12 mouse cellular contexts compared by ENCODE assay signal in genomic region chr6:125061493-125061892, GRCm38 (mm10). TPM values are rescaled to one million over a fixed set of nuclear protein-coding genes. Genes with fewer than 3 reads are reported as not detected.
DNase-seq lines count a peak whose midpoint lies in the region; ATAC-seq lines count a peak whose summit lies in the region.
"Had no signal": no experiment of that assay in that cellular context is flagged by ENCODE, and none has a peak within 500 bp of the region (broad histone marks: within the 10 kb centered on the region; RNA-seq: fewer than 3 reads in every experiment).

No protein-coding gene starts in this region.

- no peak overlapping the region for H3K4me3 ChIP-seq in heart, embryonic 14.5 days (ENCODE audit: control insufficient read depth in 1 of 2, insufficient read depth in 1 of 2, low read depth in 1 of 2, low read length in 2 of 2)
- no peak overlapping the region for H3K4me3 ChIP-seq in lung, embryonic 16.5 days (ENCODE audit: low read length)
- H3K4me3 ChIP-seq in embryonic facial prominence, embryonic 12.5 days, result no peak overlapping the region
- H3K4me3 ChIP-seq in neural tube, embryonic 12.5 days, result no peak overlapping the region
- H3K4me3 ChIP-seq: midbrain, embryonic 10.5 days had no signal

- H3K9me3 ChIP-seq in heart, embryonic 14.5 days (ENCODE audit: control insufficient read depth, low read length), result no peaks in the 10 kb centered on the region
- no peaks in the 10 kb centered on the region for H3K9me3 ChIP-seq in lung, embryonic 16.5 days (ENCODE audit: control insufficient read depth, low read length)
- no peaks in the 10 kb centered on the region for H3K9me3 ChIP-seq in embryonic facial prominence, embryonic 12.5 days
- H3K9me3 ChIP-seq in neural tube, embryonic 12.5 days, result no peaks in the 10 kb centered on the region
- H3K9me3 ChIP-seq: midbrain, embryonic 10.5 days had no signal

- H3K27me3 ChIP-seq in heart, embryonic 14.5 days (ENCODE audit: control insufficient read depth, insufficient read depth, low read length), result peaks cover 9% of the 10 kb centered on the region; the same call in 1 of the 2 replicates
- H3K27me3 ChIP-seq in lung, embryonic 16.5 days (ENCODE audit: control insufficient read depth, insufficient read depth, low read depth, low read length), result no peaks in the 10 kb centered on the region
- no peaks in the 10 kb centered on the region for H3K27me3 ChIP-seq in embryonic facial prominence, embryonic 12.5 days
- no peaks in the 10 kb centered on the region for H3K27me3 ChIP-seq in neural tube, embryonic 12.5 days (replicated peaks)
- H3K27me3 ChIP-seq: Patski had no signal

- H3K4me1 ChIP-seq in heart, embryonic 14.5 days (ENCODE audit: control insufficient read depth in 2 of 2, insufficient read depth in 2 of 2, low read length in 2 of 2), result peaks cover 6 to 12% of the 10 kb centered on the region in 2 experiments; a peak in 3 of 4 replicates
- peaks cover 2% of the 10 kb centered on the region; the same call in 1 of the 2 replicates for H3K4me1 ChIP-seq in lung, embryonic 16.5 days (replicated peaks; ENCODE audit: control insufficient read depth, insufficient read depth, low read length)
- H3K4me1 ChIP-seq in embryonic facial prominence, embryonic 12.5 days, result peaks cover 6% of the 10 kb centered on the region; the same call in 1 of the 2 replicates
- H3K4me1 ChIP-seq in neural tube, embryonic 12.5 days, result 0 out of 2 replicates have a peak, but pooled peaks cover 3% of the 10 kb centered on the region

- 0 out of 2 replicates have a peak overlapping the region, but pooled peaks have one; percentile 16 for H3K9ac ChIP-seq in heart, embryonic 14.5 days (ENCODE audit: low read length)
- H3K9ac ChIP-seq in lung, embryonic 16.5 days (ENCODE audit: low read length), result no peak overlapping the region; the same call in 1 of the 2 replicates
- 0 out of 2 replicates have a peak overlapping the region, but pooled peaks have one; percentile 0 for H3K9ac ChIP-seq in embryonic facial prominence, embryonic 12.5 days
- H3K9ac ChIP-seq in neural tube, embryonic 12.5 days, result no peak overlapping the region

- no peak for DNase-seq in heart, postnatal 10 days
- DNase-seq in lung, postnatal 25 days (ENCODE audit: low spot score), result no peak
- no peak for DNase-seq in adrenal gland, postnatal 14 days
- no peak for DNase-seq in frontal cortex, postnatal 14 days (ENCODE audit: low spot score in 2 of 2)
- DNase-seq: cerebellum, postnatal 36 days; gastrocnemius, postnatal 14 days had no signal

- 0 out of 2 replicates have a peak overlapping the region, but pooled peaks have one; percentile 4 for H3K4me2 ChIP-seq in heart, embryonic 14.5 days (ENCODE audit: low read length)
- no peak overlapping the region for H3K4me2 ChIP-seq in lung, embryonic 16.5 days (ENCODE audit: low read depth, low read length)
- no peak overlapping the region for H3K4me2 ChIP-seq in embryonic facial prominence, embryonic 12.5 days (replicated peaks)
- H3K4me2 ChIP-seq in neural tube, embryonic 12.5 days (replicated peaks), result no peak overlapping the region

- no peak for ATAC-seq in heart, embryonic 14.5 days (ENCODE audit: insufficient number of reproducible peaks, insufficient read depth, low FRiP score, low read depth)
- ATAC-seq in lung, embryonic 16.5 days (ENCODE audit: low read depth), result peak; percentile 59; the same call in 1 of the 2 replicates
- ATAC-seq in embryonic facial prominence, embryonic 12.5 days (ENCODE audit: insufficient number of reproducible peaks, insufficient read depth, low FRiP score, low TSS enrichment), result 0 out of 2 replicates have a peak, but pooled peaks have one; percentile 13
- ATAC-seq in neural tube, embryonic 12.5 days (ENCODE audit: low FRiP score, low read depth), result peak; percentile 33; the same call in 1 of the 2 replicates
- ATAC-seq: Patski had no signal

- H3K27ac ChIP-seq in heart, embryonic 14.5 days (replicated peaks in 1 of 2; ENCODE audit: control insufficient read depth in 1 of 2, insufficient read depth in 1 of 2, low read depth in 2 of 2, low read length in 2 of 2), result no peak overlapping the region
- H3K27ac ChIP-seq in lung, embryonic 16.5 days (ENCODE audit: low read length), result no peak overlapping the region
- no peak overlapping the region for H3K27ac ChIP-seq in embryonic facial prominence, embryonic 12.5 days
- H3K27ac ChIP-seq in neural tube, embryonic 12.5 days, result no peak overlapping the region
- H3K27ac ChIP-seq: midbrain, embryonic 10.5 days had no signal

- no peaks in the 10 kb centered on the region for H3K36me3 ChIP-seq in heart, embryonic 14.5 days (ENCODE audit: control insufficient read depth, insufficient read depth, low read length)
- H3K36me3 ChIP-seq in lung, embryonic 16.5 days (ENCODE audit: control insufficient read depth, insufficient read depth, low read length), result no peaks in the 10 kb centered on the region
- no peaks in the 10 kb centered on the region for H3K36me3 ChIP-seq in embryonic facial prominence, embryonic 12.5 days
- no peaks in the 10 kb centered on the region for H3K36me3 ChIP-seq in neural tube, embryonic 12.5 days
- H3K36me3 ChIP-seq: midbrain, embryonic 10.5 days had no signal

- intact Hi-C loops in heart, postnatal 10 days (cut with DNase I), result no loop called here

- WGBS in heart, embryonic 14.5 days, result 21% methylated on average over 6 of the region's 6 CpGs
- 17% methylated on average over 6 of the region's 6 CpGs for WGBS in lung, embryonic 16.5 days
- WGBS in embryonic facial prominence, embryonic 12.5 days, result 23% methylated on average over 6 of the region's 6 CpGs
- 46% methylated on average over 6 of the region's 6 CpGs for WGBS in neural tube, embryonic 12.5 days

RNA-seq across cellular contexts. Expression of gene Lpar5, which starts 6.2 kb away (rescaled TPM):
- polyA plus RNA-seq in heart, embryonic 14.5 days (2014; fragmentation: Nextera tagmentation; extraction: Ambion mirVana), result 0.36 TPM in 1 of 2 replicates, not detected in the other
- total RNA-seq in heart, postnatal 10 days (2021), result under 1 TPM; 0.37 to 0.53 TPM
- 0.45 and 0.49 TPM in 2 replicates for polyA plus RNA-seq in lung, embryonic 16.5 days (2015; fragmentation: Nextera tagmentation; extraction: Ambion mirVana)
- polyA plus RNA-seq in embryonic facial prominence, embryonic 12.5 days (2016; fragmentation: Nextera tagmentation; extraction: Ambion mirVana), result 0.53 and 0.61 TPM in 2 replicates
- 0.32 and 0.54 TPM in 2 replicates for polyA plus RNA-seq in neural tube, embryonic 12.5 days (2016; fragmentation: Nextera tagmentation; extraction: Ambion mirVana)
- total RNA-seq in adrenal gland, postnatal 14 days (2021), result 0.44 and 2.1 TPM in 2 replicates
- polyA plus RNA-seq: Patski had no signal

RNA-seq across cellular contexts. Expression of gene Acrbp, which starts 12.0 kb away (rescaled TPM):
- polyA plus RNA-seq in heart, embryonic 14.5 days (2014; fragmentation: Nextera tagmentation; extraction: Ambion mirVana), result 5.4 and 6.5 TPM in 2 replicates
- total RNA-seq in heart, postnatal 10 days (2021), result 1 to 10 TPM; 2.1 to 2.8 TPM
- polyA plus RNA-seq in lung, embryonic 16.5 days (2015; fragmentation: Nextera tagmentation; extraction: Ambion mirVana), result 12.9 and 16.4 TPM in 2 replicates
- 17.6 and 21.0 TPM in 2 replicates for polyA plus RNA-seq in embryonic facial prominence, embryonic 12.5 days (2016; fragmentation: Nextera tagmentation; extraction: Ambion mirVana)
- polyA plus RNA-seq in neural tube, embryonic 12.5 days (2016; fragmentation: Nextera tagmentation; extraction: Ambion mirVana), result 15.1 and 15.3 TPM in 2 replicates
- 7.5 and 8.2 TPM in 2 replicates for total RNA-seq in adrenal gland, postnatal 14 days (2021)

RNA-seq across cellular contexts. Expression of gene Ing4, which starts 21.9 kb away (rescaled TPM):
- 67.1 and 76.1 TPM in 2 replicates for polyA plus RNA-seq in heart, embryonic 14.5 days (2014; fragmentation: Nextera tagmentation; extraction: Ambion mirVana)
- 10 to 100 TPM; 41.8 to 47.3 TPM for total RNA-seq in heart, postnatal 10 days (2021)
- 141 and 142 TPM in 2 replicates for polyA plus RNA-seq in lung, embryonic 16.5 days (2015; fragmentation: Nextera tagmentation; extraction: Ambion mirVana)
- polyA plus RNA-seq in embryonic facial prominence, embryonic 12.5 days (2016; fragmentation: Nextera tagmentation; extraction: Ambion mirVana), result 165 and 176 TPM in 2 replicates
- 151 and 156 TPM in 2 replicates for polyA plus RNA-seq in neural tube, embryonic 12.5 days (2016; fragmentation: Nextera tagmentation; extraction: Ambion mirVana)
- 64.9 and 71.8 TPM in 2 replicates for total RNA-seq in adrenal gland, postnatal 14 days (2021)

RNA-seq across cellular contexts. Expression of gene Chd4, which starts 34.3 kb away (rescaled TPM):
- 58.6 and 67.4 TPM in 2 replicates for polyA plus RNA-seq in heart, embryonic 14.5 days (2014; fragmentation: Nextera tagmentation; extraction: Ambion mirVana)
- 100 to 1,000 TPM; 170 to 183 TPM for total RNA-seq in heart, postnatal 10 days (2021)
- 58.2 and 59.4 TPM in 2 replicates for polyA plus RNA-seq in lung, embryonic 16.5 days (2015; fragmentation: Nextera tagmentation; extraction: Ambion mirVana)
- polyA plus RNA-seq in embryonic facial prominence, embryonic 12.5 days (2016; fragmentation: Nextera tagmentation; extraction: Ambion mirVana), result 90.0 and 104 TPM in 2 replicates
- 115 and 121 TPM in 2 replicates for polyA plus RNA-seq in neural tube, embryonic 12.5 days (2016; fragmentation: Nextera tagmentation; extraction: Ambion mirVana)
- total RNA-seq in adrenal gland, postnatal 14 days (2021), result 189 and 192 TPM in 2 replicates

RNA-seq across cellular contexts. Expression of gene Zfp384, which starts 52.5 kb away (rescaled TPM):
- 6.6 and 7.2 TPM in 2 replicates for polyA plus RNA-seq in heart, embryonic 14.5 days (2014; fragmentation: Nextera tagmentation; extraction: Ambion mirVana)
- total RNA-seq in heart, postnatal 10 days (2021), result 10 to 100 TPM; 27.7 to 29.3 TPM
- 14.0 and 14.3 TPM in 2 replicates for polyA plus RNA-seq in lung, embryonic 16.5 days (2015; fragmentation: Nextera tagmentation; extraction: Ambion mirVana)
- polyA plus RNA-seq in embryonic facial prominence, embryonic 12.5 days (2016; fragmentation: Nextera tagmentation; extraction: Ambion mirVana), result 22.3 and 24.4 TPM in 2 replicates
- 17.0 and 19.1 TPM in 2 replicates for polyA plus RNA-seq in neural tube, embryonic 12.5 days (2016; fragmentation: Nextera tagmentation; extraction: Ambion mirVana)
- total RNA-seq in adrenal gland, postnatal 14 days (2021), result 47.2 and 50.4 TPM in 2 replicates

Comparison
In these comparisons a context has a peak if more than half of its experiments do, and no peak if none do; other contexts are left out.
1. H3K9ac ChIP-seq: peak in heart, embryonic 14.5 days (single experiment) and embryonic facial prominence, embryonic 12.5 days (single experiment); none in lung, embryonic 16.5 days (single experiment) and neural tube, embryonic 12.5 days (single experiment).